Mouse (Mus musculus): ENCODE data around the gene Gm11549.

Gene Gm11549

GRCm38 (mm10) chr3:36521073-36522060 is at the start of gene Gm11549:
TSS of gene Gm11549 (minus strand) at chr3:36521813.
- no peak for DNase-seq (ENCODE audit: extremely low spot score, low read depth, low spot score)

- DNase-seq (ENCODE audit: extremely low spot score, low read depth, low spot score): no peak
Measured at GRCm38 (mm10) chr3:36569836-36570235, 48.2 kb upstream of the Gm11549 start.

GRCm38 (mm10) chr3:36563666-36564065 is 42.1 kb upstream of the Gm11549 start:
- no peak for DNase-seq (ENCODE audit: extremely low spot score, low read depth, low spot score)

GRCm38 (mm10) chr3:36559606-36560005 is 38.0 kb upstream of the Gm11549 start:
- DNase-seq (ENCODE audit: extremely low spot score, low read depth, low spot score): no peak

- DNase-seq (ENCODE audit: extremely low spot score, low read depth, low spot score): no peak
Measured at GRCm38 (mm10) chr3:36557601-36558000, 36.0 kb upstream of the Gm11549 start.

- no peak for DNase-seq (ENCODE audit: extremely low spot score, low read depth, low spot score)
Measured at GRCm38 (mm10) chr3:36552406-36553047, 30.9 kb upstream of the Gm11549 start, which contains the start of gene Exosc9. TSS of gene Exosc9 (plus strand) at chr3:36552606.

GRCm38 (mm10) chr3:36551851-36552384 is 30.3 kb upstream of the Gm11549 start:
- no peak for DNase-seq (ENCODE audit: extremely low spot score, low read depth, low spot score)

- no peak for DNase-seq (ENCODE audit: extremely low spot score, low read depth, low spot score)
Measured at GRCm38 (mm10) chr3:36551343-36551742, 29.7 kb upstream of the Gm11549 start.

GRCm38 (mm10) chr3:36544961-36545360 is 23.3 kb upstream of the Gm11549 start:
- DNase-seq (ENCODE audit: extremely low spot score, low read depth, low spot score): no peak

GRCm38 (mm10) chr3:36541399-36541798 is 19.8 kb upstream of the Gm11549 start:
- no peak for DNase-seq (ENCODE audit: extremely low spot score, low read depth, low spot score)

- no peak for DNase-seq (ENCODE audit: extremely low spot score, low read depth, low spot score)
Measured at GRCm38 (mm10) chr3:36540756-36541155, 19.1 kb upstream of the Gm11549 start.

- DNase-seq (ENCODE audit: extremely low spot score, low read depth, low spot score): no peak
Measured at GRCm38 (mm10) chr3:36537701-36538470, 16.3 kb upstream of the Gm11549 start.

GRCm38 (mm10) chr3:36536041-36536440 is 14.4 kb upstream of the Gm11549 start:
- DNase-seq (ENCODE audit: extremely low spot score, low read depth, low spot score): no peak

GRCm38 (mm10) chr3:36533201-36533672 is 11.6 kb upstream of the Gm11549 start:
- no peak for DNase-seq (ENCODE audit: extremely low spot score, low read depth, low spot score)

GRCm38 (mm10) chr3:36532738-36533137 is 11.1 kb upstream of the Gm11549 start:
- DNase-seq (ENCODE audit: extremely low spot score, low read depth, low spot score): no peak

- no peak for DNase-seq (ENCODE audit: extremely low spot score, low read depth, low spot score)
Measured at GRCm38 (mm10) chr3:36531979-36532542, 10.4 kb upstream of the Gm11549 start.

GRCm38 (mm10) chr3:36531242-36531641 is 9.6 kb upstream of the Gm11549 start:
- no peak for DNase-seq (ENCODE audit: extremely low spot score, low read depth, low spot score)

- no peak for DNase-seq (ENCODE audit: extremely low spot score, low read depth, low spot score)
Measured at GRCm38 (mm10) chr3:36530781-36531180, 9.2 kb upstream of the Gm11549 start.

GRCm38 (mm10) chr3:36530345-36530744 is 8.7 kb upstream of the Gm11549 start:
- no peak for DNase-seq (ENCODE audit: extremely low spot score, low read depth, low spot score)

- DNase-seq (ENCODE audit: extremely low spot score, low read depth, low spot score): no peak
Measured at GRCm38 (mm10) chr3:36524466-36524865, 2.9 kb upstream of the Gm11549 start.

Measured in hindlimb bud, embryonic 11.5 days (tissue).